In genomic region chr6:118758290-118758907, GRCm38 (mm10) we compare ENCODE assay signal across 16 mouse cellular contexts.
DNase-seq lines count a peak whose midpoint lies in the region; ATAC-seq and TF ChIP-seq lines count a peak whose summit lies in the region.
"Had no signal": no experiment of that assay in that cellular context is flagged by ENCODE, and none has a peak within 500 bp of the region (broad histone marks: within the 10 kb centered on the region; RNA-seq: fewer than 3 reads in every experiment).

No protein-coding gene starts in this region.

- 37% methylated on average over 7 of the region's 7 CpGs for WGBS in heart, embryonic 11.5 days (ENCODE audit: insufficient replicate concordance)
- WGBS in liver, embryonic 14.5 days (ENCODE audit: insufficient replicate concordance) = 13% methylated on average over 7 of the region's 7 CpGs

- TF ChIP-seq CTCF in liver, embryonic 14.5 days (IDR thresholded peaks at IDR 0.05; ENCODE audit: low read depth) = no peak

- no peaks in the 10 kb centered on the region for H3K36me3 ChIP-seq in heart, embryonic 11.5 days (ENCODE audit: control insufficient read depth, insufficient read depth, low read length)
- H3K36me3 ChIP-seq in liver, embryonic 14.5 days (replicated peaks; ENCODE audit: control insufficient read depth, insufficient read depth, low read depth) = no peaks in the 10 kb centered on the region
- H3K36me3 ChIP-seq: forebrain, embryonic 12.5 days; limb, embryonic 15.5 days had no signal

- peak; percentile 92 for TF ChIP-seq EP300 in liver, embryonic 14.5 days (IDR thresholded peaks at IDR 0.05; ENCODE audit: low read depth)

- H3K4me3 ChIP-seq in heart, embryonic 11.5 days (ENCODE audit: low read depth, low read length) = no peak overlapping the region
- peak overlapping the region in 1 of 2 experiments; percentile 37; a peak in 3 of 4 replicates for H3K4me3 ChIP-seq in liver, embryonic 14.5 days (ENCODE audit: insufficient read depth in 1 of 2, low read depth in 2 of 2, low read length in 2 of 2)
- H3K4me3 ChIP-seq: forebrain, embryonic 12.5 days; heart, adult 2 months; limb, embryonic 15.5 days had no signal

- 0 out of 2 replicates have a peak overlapping the region, but pooled peaks have one; percentile 12 for H3K27ac ChIP-seq in heart, embryonic 11.5 days (ENCODE audit: low read depth, low read length)
- peak overlapping the region; percentile 96 for H3K27ac ChIP-seq in liver, embryonic 14.5 days
- H3K27ac ChIP-seq: forebrain, embryonic 12.5 days; heart, adult 2 months; limb, embryonic 15.5 days; macrophage had no signal

- no peak for ATAC-seq in heart, embryonic 11.5 days (replicated peaks; ENCODE audit: insufficient number of reproducible peaks, low FRiP score, low TSS enrichment)
- peak; percentile 87 for ATAC-seq in liver, embryonic 14.5 days (ENCODE audit: insufficient read depth)

- no peak for DNase-seq in heart, adult 18-20 months
- peak; percentile 3 to 16 for DNase-seq in spleen, postnatal 36 days (ENCODE audit: low spot score in 2 of 2)
- no peak for DNase-seq in spleen, adult 18-20 months
- peak; percentile 66 to 76 (median 71) for DNase-seq in liver, embryonic 14.5 days (ENCODE audit: low read depth in 3 of 3, low spot score in 3 of 3)
- DNase-seq in layer of hippocampus, adult 8-10 months (ENCODE audit: low spot score in 2 of 2) = no peak
- DNase-seq in cerebellum, postnatal 14 days = no peak
- DNase-seq in layer of hippocampus, adult 11-12 months (ENCODE audit: low spot score) = no peak
- DNase-seq: adrenal gland, postnatal 36 days; cerebellum, adult 2 months; heart, adult 2 months; kidney, postnatal 10 days; right cerebral cortex, postnatal 14 days had no signal

- no peaks in the 10 kb centered on the region for H3K9me3 ChIP-seq in heart, embryonic 11.5 days (replicated peaks; ENCODE audit: control insufficient read depth, low read length)
- H3K9me3 ChIP-seq in liver, embryonic 14.5 days (ENCODE audit: control insufficient read depth, low read length) = no peaks in the 10 kb centered on the region
- H3K9me3 ChIP-seq: forebrain, embryonic 12.5 days; limb, embryonic 15.5 days had no signal

- no peaks in the 10 kb centered on the region for H3K27me3 ChIP-seq in heart, embryonic 11.5 days (ENCODE audit: control insufficient read depth, insufficient read depth, low read length)
- no peaks in the 10 kb centered on the region for H3K27me3 ChIP-seq in liver, embryonic 14.5 days (ENCODE audit: control insufficient read depth, insufficient read depth, low read length)
- H3K27me3 ChIP-seq: forebrain, embryonic 12.5 days; limb, embryonic 15.5 days had no signal

- no peak overlapping the region for H3K4me2 ChIP-seq in heart, embryonic 11.5 days
- H3K4me2 ChIP-seq in liver, embryonic 14.5 days (ENCODE audit: low read depth) = peak overlapping the region; percentile 70
- H3K4me2 ChIP-seq: forebrain, embryonic 12.5 days; limb, embryonic 15.5 days had no signal

- H3K4me1 ChIP-seq in heart, embryonic 11.5 days (ENCODE audit: control insufficient read depth, insufficient read depth, low read length) = peaks cover 12% of the 10 kb centered on the region
- peaks cover 36 to 48% of the 10 kb centered on the region in 2 experiments for H3K4me1 ChIP-seq in liver, embryonic 14.5 days (replicated peaks; ENCODE audit: control insufficient read depth in 2 of 2, insufficient read depth in 2 of 2, low read length in 1 of 2)
- H3K4me1 ChIP-seq: limb, embryonic 15.5 days had no signal

- no peak overlapping the region for H3K9ac ChIP-seq in heart, embryonic 11.5 days (ENCODE audit: low read depth, low read length)
- H3K9ac ChIP-seq in liver, embryonic 14.5 days (replicated peaks) = peak overlapping the region; percentile 34
- H3K9ac ChIP-seq: forebrain, embryonic 12.5 days; limb, embryonic 15.5 days had no signal

Comparison
In these comparisons a context has a peak if more than half of its experiments do, and no peak if none do; other contexts are left out.
1. DNase-seq: peak in spleen, postnatal 36 days (2 of 2) and liver, embryonic 14.5 days (3 of 3); none in heart, adult 18-20 months (0 of 2), spleen, adult 18-20 months (0 of 2), layer of hippocampus, adult 8-10 months (0 of 2), cerebellum, postnatal 14 days (0 of 2) and layer of hippocampus, adult 11-12 months (single experiment).